9 mouse cellular contexts compared by ENCODE assay signal in genomic region chr3:31097102-31097720, GRCm38 (mm10). TPM values are rescaled to one million over a fixed set of nuclear protein-coding genes. Genes with fewer than 3 reads are reported as not detected.
DNase-seq lines count a peak whose midpoint lies in the region; ATAC-seq and TF ChIP-seq lines count a peak whose summit lies in the region.
"Had no signal": no experiment of that assay in that cellular context is flagged by ENCODE, and none has a peak within 500 bp of the region (broad histone marks: within the 10 kb centered on the region; RNA-seq: fewer than 3 reads in every experiment).

No protein-coding gene starts in this region.

- ATAC-seq in liver, postnatal 0 days, result no peak
- no peak for ATAC-seq in embryonic facial prominence, embryonic 14.5 days (ENCODE audit: low read depth)
- ATAC-seq in hindbrain, embryonic 14.5 days (ENCODE audit: low FRiP score), result no peak
- no peak for ATAC-seq in neural tube, embryonic 12.5 days (ENCODE audit: low FRiP score, low read depth)
- no peak for ATAC-seq in erythroid progenitor cell, adult 5-6 weeks (replicated peaks; ENCODE audit: low FRiP score, poor library complexity, severe bottlenecking)
- ATAC-seq: liver, embryonic 12.5 days had no signal

- WGBS in liver, postnatal 0 days (ENCODE audit: insufficient replicate concordance), result 87% methylated on average over 13 of the region's 13 CpGs
- 85% methylated on average over 13 of the region's 13 CpGs for WGBS in embryonic facial prominence, embryonic 14.5 days
- WGBS in hindbrain, embryonic 14.5 days, result 77% methylated on average over 13 of the region's 13 CpGs
- WGBS in neural tube, embryonic 12.5 days, result 82% methylated on average over 13 of the region's 13 CpGs

- H3K9ac ChIP-seq in liver, postnatal 0 days (replicated peaks), result no peak overlapping the region
- H3K9ac ChIP-seq in embryonic facial prominence, embryonic 14.5 days (ENCODE audit: low read depth, low read length), result no peak overlapping the region
- H3K9ac ChIP-seq in hindbrain, embryonic 14.5 days, result no peak overlapping the region
- H3K9ac ChIP-seq in neural tube, embryonic 12.5 days, result peak overlapping the region; percentile 35; the same call in 1 of the 2 replicates

- H3K27me3 ChIP-seq in liver, postnatal 0 days (ENCODE audit: insufficient read depth, low read length), result no peaks in the 10 kb centered on the region
- no peaks in the 10 kb centered on the region for H3K27me3 ChIP-seq in embryonic facial prominence, embryonic 14.5 days (replicated peaks; ENCODE audit: control insufficient read depth, insufficient read depth, low read length)
- no peaks in the 10 kb centered on the region for H3K27me3 ChIP-seq in hindbrain, embryonic 14.5 days (ENCODE audit: control insufficient read depth, insufficient read depth, low read length)
- H3K27me3 ChIP-seq in neural tube, embryonic 12.5 days (replicated peaks), result no peaks in the 10 kb centered on the region
- H3K27me3 ChIP-seq: liver, embryonic 12.5 days had no signal

- H3K9me3 ChIP-seq in liver, postnatal 0 days (ENCODE audit: low read length), result no peaks in the 10 kb centered on the region
- no peaks in the 10 kb centered on the region for H3K9me3 ChIP-seq in embryonic facial prominence, embryonic 14.5 days (ENCODE audit: control insufficient read depth, low read length)
- no peaks in the 10 kb centered on the region for H3K9me3 ChIP-seq in hindbrain, embryonic 14.5 days (ENCODE audit: control insufficient read depth, low read length)
- H3K9me3 ChIP-seq in neural tube, embryonic 12.5 days, result no peaks in the 10 kb centered on the region
- H3K9me3 ChIP-seq: liver, embryonic 12.5 days had no signal

- H3K4me1 ChIP-seq in liver, postnatal 0 days (ENCODE audit: insufficient read depth), result peaks cover 26% of the 10 kb centered on the region
- peaks cover 26% of the 10 kb centered on the region for H3K4me1 ChIP-seq in embryonic facial prominence, embryonic 14.5 days (ENCODE audit: control insufficient read depth, insufficient read depth, low read length)
- H3K4me1 ChIP-seq in hindbrain, embryonic 14.5 days (replicated peaks; ENCODE audit: control insufficient read depth, insufficient read depth, low read length), result peaks cover 53% of the 10 kb centered on the region
- peaks cover 36% of the 10 kb centered on the region for H3K4me1 ChIP-seq in neural tube, embryonic 12.5 days

- no peak overlapping the region for H3K27ac ChIP-seq in liver, postnatal 0 days (ENCODE audit: low read depth)
- H3K27ac ChIP-seq in embryonic facial prominence, embryonic 14.5 days (replicated peaks; ENCODE audit: low read depth, low read length), result no peak overlapping the region
- H3K27ac ChIP-seq in hindbrain, embryonic 14.5 days, result no peak overlapping the region
- no peak overlapping the region for H3K27ac ChIP-seq in neural tube, embryonic 12.5 days
- H3K27ac ChIP-seq: liver, embryonic 12.5 days had no signal

- no peak for TF ChIP-seq CTCF in liver, postnatal 0 days (IDR thresholded peaks at IDR 0.05; ENCODE audit: low read depth)

- no peak for DNase-seq in liver, postnatal 0 days
- no peak for DNase-seq in liver
- DNase-seq in embryonic facial prominence, embryonic 14.5 days (ENCODE audit: low spot score), result no peak
- DNase-seq in hindbrain, embryonic 14.5 days (ENCODE audit: low spot score), result no peak
- no peak for DNase-seq in adrenal gland, adult 2 months
- DNase-seq: cerebellum, adult 18-20 months had no signal

- peak overlapping the region; percentile 22; the same call in 1 of the 2 replicates for H3K4me2 ChIP-seq in liver, postnatal 0 days (ENCODE audit: low read depth, low read length)
- peak overlapping the region; percentile 13 for H3K4me2 ChIP-seq in embryonic facial prominence, embryonic 14.5 days (ENCODE audit: low read depth, low read length)
- H3K4me2 ChIP-seq in hindbrain, embryonic 14.5 days (replicated peaks), result peak overlapping the region; percentile 46
- peak overlapping the region; percentile 62 for H3K4me2 ChIP-seq in neural tube, embryonic 12.5 days (replicated peaks)

- no peak for TF ChIP-seq EP300 in liver, postnatal 0 days (IDR thresholded peaks at IDR 0.05; ENCODE audit: low read depth)

- no peaks in the 10 kb centered on the region for H3K36me3 ChIP-seq in liver, postnatal 0 days (replicated peaks; ENCODE audit: insufficient read depth, low read length)
- 0 out of 2 replicates have a peak, but pooled peaks cover 4% of the 10 kb centered on the region for H3K36me3 ChIP-seq in embryonic facial prominence, embryonic 14.5 days (ENCODE audit: control insufficient read depth, insufficient read depth, low read length)
- peaks cover 4% of the 10 kb centered on the region; the same call in 1 of the 2 replicates for H3K36me3 ChIP-seq in hindbrain, embryonic 14.5 days (replicated peaks; ENCODE audit: control insufficient read depth, insufficient read depth)
- 0 out of 2 replicates have a peak, but pooled peaks cover 3% of the 10 kb centered on the region for H3K36me3 ChIP-seq in neural tube, embryonic 12.5 days

- H3K4me3 ChIP-seq in liver, postnatal 0 days (ENCODE audit: low read depth, low read length), result no peak overlapping the region
- H3K4me3 ChIP-seq in embryonic facial prominence, embryonic 14.5 days (ENCODE audit: low read depth, low read length), result no peak overlapping the region; the same call in 1 of the 2 replicates
- H3K4me3 ChIP-seq in hindbrain, embryonic 14.5 days (replicated peaks; ENCODE audit: low read length), result peak overlapping the region; percentile 11; the same call in 1 of the 2 replicates
- peak overlapping the region; percentile 18 for H3K4me3 ChIP-seq in neural tube, embryonic 12.5 days
- H3K4me3 ChIP-seq: liver, embryonic 12.5 days had no signal

RNA-seq across cellular contexts. Expression of gene Skil, which starts 2.4 kb away (rescaled TPM):
- polyA plus RNA-seq in liver, postnatal 0 days (2015; fragmentation: Nextera tagmentation; extraction: Ambion mirVana), result 7.3 and 8.2 TPM in 2 replicates
- polyA plus RNA-seq in embryonic facial prominence, embryonic 14.5 days (2014; fragmentation: Nextera tagmentation; extraction: Ambion mirVana), result 20.8 and 21.1 TPM in 2 replicates
- polyA plus RNA-seq in hindbrain, embryonic 14.5 days (2014; fragmentation: Nextera tagmentation; extraction: Ambion mirVana), result 34.4 and 36.5 TPM in 2 replicates
- 51.6 and 54.4 TPM in 2 replicates for polyA plus RNA-seq in neural tube, embryonic 12.5 days (2016; fragmentation: Nextera tagmentation; extraction: Ambion mirVana)
- 2.9 and 8.4 TPM in 2 replicates for total RNA-seq in erythroid progenitor cell, adult 5-6 weeks (2015; ENCODE audit: low replicate concordance)
- total RNA-seq in erythroid progenitor cell, adult 5-6 weeks (2017; ENCODE audit: low replicate concordance), result 4.9 and 13.2 TPM in 2 replicates
- 10 to 100 TPM; 36.2 to 36.9 TPM for total RNA-seq in adrenal gland, adult 2 months (2021)
- 2.0 and 2.1 TPM in 2 replicates for polyA plus RNA-seq in adrenal gland, adult 2 months (2012; rRNA removed)

RNA-seq across cellular contexts. Expression of gene Cldn11, which starts 52.5 kb away (rescaled TPM):
- 0.11 and 0.17 TPM in 2 replicates for polyA plus RNA-seq in liver, postnatal 0 days (2015; fragmentation: Nextera tagmentation; extraction: Ambion mirVana)
- polyA plus RNA-seq in embryonic facial prominence, embryonic 14.5 days (2014; fragmentation: Nextera tagmentation; extraction: Ambion mirVana), result 59.9 and 65.7 TPM in 2 replicates
- polyA plus RNA-seq in hindbrain, embryonic 14.5 days (2014; fragmentation: Nextera tagmentation; extraction: Ambion mirVana), result 40.3 and 44.9 TPM in 2 replicates
- polyA plus RNA-seq in neural tube, embryonic 12.5 days (2016; fragmentation: Nextera tagmentation; extraction: Ambion mirVana), result 40.2 TPM in 2 replicates
- not detected in 2 replicates for total RNA-seq in erythroid progenitor cell, adult 5-6 weeks (2015; ENCODE audit: low replicate concordance)
- total RNA-seq in erythroid progenitor cell, adult 5-6 weeks (2017; ENCODE audit: low replicate concordance), result not detected in 2 replicates
- total RNA-seq in adrenal gland, adult 2 months (2021), result 10 to 100 TPM in 1 of 2 experiments, 1 to 10 TPM in 1; 7.6 to 16.5 TPM
- polyA plus RNA-seq in adrenal gland, adult 2 months (2012; rRNA removed), result 11.5 and 15.0 TPM in 2 replicates

Comparison
In these comparisons a context has a peak if more than half of its experiments do, and no peak if none do; other contexts are left out.
1. H3K4me3 ChIP-seq: peak in hindbrain, embryonic 14.5 days (single experiment) and neural tube, embryonic 12.5 days (single experiment); none in liver, postnatal 0 days (single experiment) and embryonic facial prominence, embryonic 14.5 days (single experiment).
2. RNA of gene Cldn11, which starts 52.5 kb away (polyA plus RNA-seq): 59.9 to 65.7 TPM in embryonic facial prominence, embryonic 14.5 days, 40.3 to 44.9 TPM in hindbrain, embryonic 14.5 days, 40.2 TPM in neural tube, embryonic 12.5 days and 11.5 to 15.0 TPM in adrenal gland, adult 2 months; 0.11 to 0.17 TPM in liver, postnatal 0 days; every median in the first group is over 10 times any median in the second.
3. Peak in every context shown above with its lines, with median percentiles within 50 percentile points of each other: H3K4me2 ChIP-seq.